Mouse (Mus musculus): ENCODE measurements around the gene Zcchc14.

DNA sequence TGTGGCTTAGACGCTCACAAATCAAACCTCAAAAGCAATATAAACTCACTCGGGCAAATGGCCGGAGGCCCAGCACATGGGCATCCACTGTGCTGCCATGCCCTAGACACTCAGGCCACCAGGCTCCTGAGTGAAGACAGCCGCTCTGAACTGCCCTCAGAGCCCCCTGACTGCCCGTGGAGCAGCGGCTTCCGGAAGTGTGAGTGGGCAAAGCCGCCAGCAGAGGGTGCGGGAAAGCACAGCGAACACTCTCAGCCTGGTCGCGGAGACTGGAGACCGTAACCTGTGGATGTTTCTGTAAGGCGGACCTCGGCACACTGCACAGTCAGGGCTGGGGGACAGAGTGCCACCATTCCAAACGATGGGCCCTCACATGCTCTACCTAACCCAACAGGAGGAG, 94.2 kb downstream of the Zcchc14 start:
- TF ChIP-seq CTCF (conservative IDR thresholded peaks at IDR 0.05; ENCODE audit: insufficient read depth, insufficient read length, low read depth, low read length): no peak
- no peak for TF ChIP-seq POLR2A (IDR thresholded peaks at IDR 0.05; ENCODE audit: low read depth, low read length)

All from kidney, adult 2 months (tissue).